Mouse (Mus musculus) CH12.LX (cell line): ENCODE results near the gene Ccdc182. TPM values are rescaled to one million over a fixed set of nuclear protein-coding genes. Genes with fewer than 3 reads are reported as not detected.

Experiments used
- DNase-seq: peaks from one replicate; pipeline ENCODE4 v3.0.0-alpha.2; 2013; ENCODE audit errors: extremely low read depth
- H3K27ac ChIP-seq: 2 replicates; pipeline ENCODE4 v1.5.1; 2012; ENCODE audit warnings: low read depth, mild to moderate bottlenecking, control low read depth, moderate library complexity; ENCODE audit not compliant: insufficient read depth
- H3K27me3 ChIP-seq: replicated peaks from 2 replicates; pipeline ENCODE3; 2012; ENCODE audit warnings: inconsistent platforms
- H3K36me3 ChIP-seq, 2 experiments: replicated peaks in 1 of 2; 2 replicates each; pipeline versions ENCODE3 to v1.6.1; 2012; ENCODE audit warnings: inconsistent platforms in 1 of 2, low read length in 1 of 2, mild to moderate bottlenecking in 1 of 2, mixed read lengths in 1 of 2, moderate library complexity in 1 of 2; ENCODE audit not compliant: control insufficient read depth in 1 of 2, insufficient read depth in 1 of 2
- H3K4me1 ChIP-seq, 2 experiments: 2 replicates each; pipeline ENCODE4 v1.6.1; 2012; ENCODE audit warnings: inconsistent platforms in 1 of 2, moderate library complexity in 1 of 2; ENCODE audit not compliant: insufficient read depth in 2 of 2, control insufficient read depth in 1 of 2
- H3K4me2 ChIP-seq: 2 replicates; pipeline ENCODE4 v1.6.1; 2012; ENCODE audit warnings: low read depth, mild to moderate bottlenecking, control low read depth; ENCODE audit not compliant: poor library complexity, insufficient read depth, severe bottlenecking
- H3K4me3 ChIP-seq, 3 experiments: fragments of 150-350 bp in 1 of 3; sonication (generic) in 1 of 3; replicated peaks in 1 of 3; 2 replicates each; pipeline versions ENCODE3 to v1.5.1; 2011 to 2012; ENCODE audit warnings: low read depth in 2 of 3, low read length in 2 of 3, mild to moderate bottlenecking in 2 of 3, moderate library complexity in 2 of 3, control low read depth in 1 of 3, improper control_type of control experiment in 1 of 3, inconsistent platforms in 1 of 3, mixed read lengths in 1 of 3; ENCODE audit not compliant: poor library complexity in 1 of 3
- H3K79me2 ChIP-seq: replicated peaks from 2 replicates; pipeline ENCODE4 v1.6.1; 2012; ENCODE audit warnings: mild to moderate bottlenecking, moderate library complexity; ENCODE audit not compliant: control insufficient read depth, poor library complexity, insufficient read depth, severe bottlenecking; ENCODE audit errors: extremely low read depth
- H3K9ac ChIP-seq: 2 replicates; pipeline ENCODE4 v1.6.1; 2012; ENCODE audit warnings: low read depth, mild to moderate bottlenecking, control low read depth, moderate library complexity; ENCODE audit not compliant: insufficient read depth
- H3K9me3 ChIP-seq: replicated peaks from 2 replicates; pipeline ENCODE3; 2012; ENCODE audit warnings: low read length, inconsistent platforms, mixed read lengths
- CHD1 ChIP-seq: IDR thresholded peaks from 2 replicates; pipeline ENCODE4 v1.6.1; 2012; ENCODE audit warnings: low read depth, low read length, improper control_type of control experiment, inconsistent platforms
- CTCF ChIP-seq, 2 experiments: IDR thresholded peaks in 1 of 2; conservative IDR thresholded peaks in 1 of 2; 2 replicates each; pipeline ENCODE4 v1.5.1; 2011 to 2012; ENCODE audit warnings: low read depth in 2 of 2, low read length in 2 of 2, improper control_type of control experiment in 1 of 2, inconsistent platforms in 1 of 2, mild to moderate bottlenecking in 1 of 2, moderate library complexity in 1 of 2
- E2F4 ChIP-seq: IDR thresholded peaks from 2 replicates; pipeline ENCODE4 v1.6.1; 2011; ENCODE audit warnings: low read depth, low read length, improper control_type of control experiment; ENCODE audit not compliant: insufficient replicate concordance
- ELF1 ChIP-seq: IDR thresholded peaks from 2 replicates; pipeline ENCODE4 v1.6.1; 2014; ENCODE audit warnings: low read depth, mild to moderate bottlenecking, inconsistent platforms, low read length, improper control_type of control experiment
- ETS1 ChIP-seq: conservative IDR thresholded peaks from 2 replicates; pipeline ENCODE4 v1.6.1; 2012; ENCODE audit warnings: low read depth, mild to moderate bottlenecking, inconsistent platforms, low read length, improper control_type of control experiment, moderate library complexity
- GABPA ChIP-seq: IDR thresholded peaks from 2 replicates; pipeline ENCODE4 v1.6.1; 2012; ENCODE audit warnings: low read depth, low read length, improper control_type of control experiment, inconsistent platforms; ENCODE audit not compliant: insufficient replicate concordance
- IRF4 ChIP-seq: IDR thresholded peaks from 2 replicates; pipeline ENCODE4 v1.6.1; 2014; ENCODE audit warnings: low read depth, mild to moderate bottlenecking, inconsistent platforms, low read length, improper control_type of control experiment
- JUND ChIP-seq: conservative IDR thresholded peaks from 2 replicates; pipeline ENCODE4 v1.6.1; 2011; ENCODE audit warnings: low read depth, low read length, improper control_type of control experiment
- MAX ChIP-seq: IDR thresholded peaks from 2 replicates; pipeline ENCODE4 v1.6.1; 2011; ENCODE audit warnings: low read length, improper control_type of control experiment
- MAZ ChIP-seq: IDR thresholded peaks from 2 replicates; pipeline ENCODE4 v1.6.1; 2012; ENCODE audit warnings: low read depth, mild to moderate bottlenecking, inconsistent platforms, low read length, improper control_type of control experiment, moderate library complexity
- MEF2A ChIP-seq: IDR thresholded peaks from 2 replicates; pipeline ENCODE4 v1.6.1; 2014; ENCODE audit warnings: low read depth, mild to moderate bottlenecking, inconsistent platforms, low read length, improper control_type of control experiment, borderline replicate concordance
- MXI1 ChIP-seq: IDR thresholded peaks from 2 replicates; pipeline ENCODE4 v1.6.1; 2011; ENCODE audit warnings: mild to moderate bottlenecking, low read depth, low read length, improper control_type of control experiment
- NRF1 ChIP-seq: IDR thresholded peaks from 2 replicates; pipeline ENCODE4 v1.6.1; 2014; ENCODE audit warnings: low read depth, mild to moderate bottlenecking, inconsistent platforms, low read length, improper control_type of control experiment, moderate library complexity
- PAX5 ChIP-seq: IDR thresholded peaks from 2 replicates; pipeline ENCODE4 v1.6.1; 2012; ENCODE audit warnings: low read length, inconsistent platforms, mixed read lengths
- POLR2AphosphoS2 ChIP-seq: IDR thresholded peaks from 2 replicates; pipeline ENCODE4 v1.6.1; 2011; ENCODE audit warnings: low read depth, low read length, improper control_type of control experiment
- RAD21 ChIP-seq: IDR thresholded peaks from 2 replicates; pipeline ENCODE4 v1.6.1; 2011; ENCODE audit warnings: low read depth, mild to moderate bottlenecking, low read length, improper control_type of control experiment, moderate library complexity
- RCOR1 ChIP-seq: conservative IDR thresholded peaks from 2 replicates; pipeline ENCODE4 v1.6.1; 2012; ENCODE audit warnings: low read depth, mild to moderate bottlenecking, inconsistent platforms, low read length, improper control_type of control experiment
- SIN3A ChIP-seq: IDR thresholded peaks from 2 replicates; pipeline ENCODE4 v1.6.1; 2012; ENCODE audit warnings: low read length, improper control_type of control experiment, inconsistent platforms
- SMC3 ChIP-seq: IDR thresholded peaks from 2 replicates; pipeline ENCODE4 v1.6.1; 2011; ENCODE audit warnings: low read depth, low read length, improper control_type of control experiment
- TBP ChIP-seq: conservative IDR thresholded peaks from 2 replicates; pipeline ENCODE4 v1.6.1; 2011; ENCODE audit warnings: low read depth, low read length, improper control_type of control experiment
- TCF12 ChIP-seq: IDR thresholded peaks from 2 replicates; pipeline ENCODE4 v1.6.1; 2014; ENCODE audit warnings: low read depth, mild to moderate bottlenecking, inconsistent platforms, low read length, improper control_type of control experiment
- UBTF ChIP-seq: IDR thresholded peaks from 2 replicates; pipeline ENCODE4 v1.6.1; 2012; ENCODE audit warnings: low read depth, mild to moderate bottlenecking, inconsistent platforms, low read length, improper control_type of control experiment, moderate library complexity
- USF1 ChIP-seq: IDR thresholded peaks from 2 replicates; pipeline ENCODE4 v1.6.1; 2014; ENCODE audit warnings: low read depth, mild to moderate bottlenecking, inconsistent platforms, low read length, improper control_type of control experiment
- USF2 ChIP-seq: conservative IDR thresholded peaks from 2 replicates; pipeline ENCODE4 v1.6.1; 2011; ENCODE audit warnings: low read depth, low read length, improper control_type of control experiment
- ZC3H11A ChIP-seq: IDR thresholded peaks from 2 replicates; pipeline ENCODE4 v1.6.1; 2012; ENCODE audit warnings: low read depth, mild to moderate bottlenecking, inconsistent platforms, low read length, improper control_type of control experiment
- ZKSCAN1 ChIP-seq: IDR thresholded peaks from 2 replicates; pipeline ENCODE4 v1.6.1; 2012; ENCODE audit warnings: low read depth, inconsistent platforms, low read length, improper control_type of control experiment, borderline replicate concordance
- dilution Hi-C: fragments of 300-500 bp; cut with MboI; formaldehyde crosslinking; loops from 2 replicates; pipeline ENCODE4 v1.14.3; 2020; ENCODE audit warnings: low sequenced_read_pairs; ENCODE audit not compliant: extremely low pct_unique_long_range_greater_than_20kb, extremely low pct_ligation_motif_present
- in situ Hi-C: fragments of 300-500 bp; cut with MboI; formaldehyde crosslinking; loops from 3 replicates; pipeline ENCODE4 v1.14.3; 2019; ENCODE audit warnings: low sequenced_read_pairs, low pct_ligation_motif_present, low pct_unique_long_range_greater_than_20kb, mixed read lengths
- polyA plus RNA-seq: library from polyadenylated mRNA; unstranded; fragments of >175 nt; gene quantifications from 2 replicates; pipeline ENCODE4 v1.2.1, GENCODE M21; 2012; ENCODE audit warnings: low read depth; ENCODE audit not compliant: insufficient read length
- total RNA-seq, 2 experiments: library from RNA; depleted of rRNA; stranded (reverse); fragments of 300-350 nt in 1 of 2; fragments of >200 nt in 1 of 2; gene quantifications; 2 replicates each; pipeline ENCODE4 v1.2.3; 2012 to 2014

Gene Ccdc182
- total and polyA plus RNA-seq, 3 experiments: not detected

- H3K36me3 ChIP-seq: no peaks in the 10 kb centered on the region
- dilution Hi-C loops: no loop called here
- no peak overlapping the region for H3K4me3 ChIP-seq
- H3K4me1 ChIP-seq: peaks cover 0 to 4% of the 10 kb centered on the region in 2 experiments; a peak in 3 of 4 replicates
- H3K79me2 ChIP-seq: no peaks in the 10 kb centered on the region
- no peak overlapping the region for H3K9ac ChIP-seq
- no peaks in the 10 kb centered on the region for H3K27me3 ChIP-seq
- peaks cover 8% of the 10 kb centered on the region for H3K9me3 ChIP-seq
- TF ChIP-seq TCF12 (no peak), NRF1 (no peak), SIN3A (no peak), ETS1 (no peak), UBTF (no peak), USF1 (no peak), RCOR1 (no peak)
- TF ChIP-seq, all 38 proteins: peak for 0
- no peak overlapping the region for H3K4me2 ChIP-seq
- no peak for DNase-seq
- in situ Hi-C loops: no loop called here
- no peak overlapping the region for H3K27ac ChIP-seq
These were observed 13.4 kb upstream of the Ccdc182 start for GRCm38 (mm10) chr11:88280426-88280836.

GRCm38 (mm10) chr11:88281428-88282119 lies 12.3 kb upstream of the Ccdc182 start:
- Histone ChIP-seq H3K4me2 (no peak overlapping the region), H3K27ac (no peak overlapping the region), H3K36me3 (no peaks in the 10 kb centered on the region), H3K4me3 (no peak overlapping the region), H3K9ac (no peak overlapping the region), H3K27me3 (no peaks in the 10 kb centered on the region), H3K79me2 (no peaks in the 10 kb centered on the region), H3K4me1 (peaks cover 0 to 4% of the 10 kb centered on the region in 2 experiments; a peak in 3 of 4 replicates), H3K9me3 (peaks cover 8% of the 10 kb centered on the region)
- TF ChIP-seq MXI1 (no peak), MEF2A (no peak), RAD21 (peak; percentile 45), MAX (no peak), ZKSCAN1 (no peak), TCF12 (no peak), TBP (no peak), PAX5 (no peak), CHD1 (no peak), MAZ (no peak), SIN3A (no peak), JUND (no peak), UBTF (no peak), POLR2AphosphoS2 (no peak), ELF1 (no peak), IRF4 (no peak), E2F4 (no peak), CTCF (conservative IDR thresholded peaks at IDR 0.05 in 1 of 2, IDR thresholded peaks at IDR 0.05 in 1 of 2; ENCODE audit: low read depth in 2 of 2, low read length in 2 of 2) (peak; percentile 24 to 71; a peak in 3 of 4 replicates), USF1 (no peak), GABPA (no peak), SMC3 (peak; percentile 43), ZC3H11A (no peak), USF2 (no peak)
- in situ Hi-C loops: no loop called here
- peak; percentile 25 for DNase-seq
- dilution Hi-C loops: no loop called here
